Mouse (Mus musculus) G1E-ER4 (cell line): ENCODE results near the gene 1600015I10Rik. TPM values are rescaled to one million over a fixed set of nuclear protein-coding genes. Genes with fewer than 3 reads are reported as not detected.

Experiments
- GATA1 ChIP-seq: IDR thresholded peaks from one replicate; pipeline ENCODE4 v1.8.0; 2012; ENCODE audit warnings: low read length, inconsistent platforms
- polyA plus RNA-seq: library from polyadenylated mRNA; stranded (reverse); fragments of >175 nt; gene quantifications from 2 replicates; pipeline ENCODE4 v1.2.3, GENCODE M21; 2012

1600015I10Rik gene
- polyA plus RNA-seq = not detected in 2 replicates

DNA sequence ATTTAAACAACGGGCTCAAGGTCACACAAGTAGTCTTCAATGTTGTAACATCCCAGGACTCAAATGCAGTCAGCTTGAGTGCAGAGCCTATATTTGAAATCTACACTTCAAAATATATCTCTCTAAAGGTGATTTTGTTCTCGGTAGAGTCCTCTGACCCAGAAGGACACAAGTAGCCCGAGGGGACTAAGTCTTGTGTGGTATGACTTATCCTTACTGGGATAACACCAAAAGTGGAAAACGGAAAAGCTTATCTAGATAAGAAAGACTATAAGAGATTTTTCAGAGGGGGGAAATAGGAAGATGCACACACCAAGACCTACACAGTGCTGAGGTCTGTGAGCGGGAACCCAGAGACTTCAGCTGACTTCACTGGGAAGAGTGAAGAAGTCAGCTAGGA is at the start of gene 1600015I10Rik:
TSS of gene 1600015I10Rik (plus strand) at position 301 of the 400 bp plus-strand sequence.
- no peak for TF ChIP-seq GATA1

DNA sequence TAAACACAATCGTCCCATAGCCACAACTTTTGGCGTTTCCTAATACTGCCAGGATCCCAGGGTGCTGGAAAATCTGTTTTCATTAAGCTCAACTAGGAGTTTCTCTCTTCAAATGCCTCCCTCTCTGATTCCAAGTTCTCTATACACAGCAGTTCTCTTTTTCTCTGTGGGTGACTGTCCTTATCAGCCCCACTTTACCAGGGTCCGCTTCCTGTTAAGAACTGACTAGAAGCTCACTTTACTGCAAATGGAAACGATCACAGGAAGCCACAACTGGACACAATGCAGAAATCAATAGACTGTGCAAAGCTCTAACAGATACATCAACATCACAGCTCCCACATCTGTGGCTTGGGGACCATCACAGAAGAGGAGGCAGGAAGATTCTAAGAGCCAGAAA is 35.5 kb upstream of the 1600015I10Rik start:
- TF ChIP-seq GATA1 = no peak

DNA sequence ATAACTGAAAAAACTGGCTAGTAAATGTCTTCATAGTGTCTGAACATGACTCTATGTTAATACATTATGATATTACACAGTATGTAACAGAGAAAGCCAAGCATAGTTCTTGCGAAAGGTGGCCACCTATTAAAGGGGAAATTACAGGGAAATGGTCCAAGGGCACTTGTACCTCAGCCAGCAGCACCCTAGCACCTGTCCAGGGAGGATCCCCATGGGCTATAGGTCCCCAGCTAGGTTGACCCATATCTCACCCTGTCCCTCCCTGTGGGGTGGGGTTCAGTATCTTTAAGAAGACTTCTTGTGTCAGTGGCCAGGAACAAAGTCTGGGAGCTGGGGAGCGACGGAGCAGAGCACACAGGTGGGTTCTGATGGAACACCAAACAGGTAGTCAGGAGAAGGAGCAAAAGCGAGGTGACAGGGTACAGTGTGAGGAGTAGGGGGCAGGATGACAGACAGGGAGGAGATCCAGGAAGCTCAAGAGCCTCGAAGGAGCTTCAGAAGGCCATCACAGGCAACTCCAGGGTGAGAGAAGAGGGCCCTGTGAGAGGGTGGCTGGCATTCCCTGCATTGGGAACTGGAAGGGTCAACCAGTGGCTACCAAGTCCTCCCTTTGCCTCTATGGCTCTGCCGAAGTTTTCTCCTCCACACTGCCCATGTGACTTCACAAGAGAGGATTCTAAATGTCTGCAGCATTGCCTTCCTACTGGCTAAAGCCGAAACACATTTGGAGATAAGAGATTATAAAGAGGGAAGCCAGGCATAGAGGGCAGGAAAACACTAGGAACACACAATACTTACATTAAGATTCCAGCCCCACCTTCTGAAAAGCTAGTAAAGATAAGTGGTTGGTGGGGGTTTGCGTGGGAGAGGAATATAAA is 34.5 kb upstream of the 1600015I10Rik start:
- TF ChIP-seq GATA1 = no peak

DNA sequence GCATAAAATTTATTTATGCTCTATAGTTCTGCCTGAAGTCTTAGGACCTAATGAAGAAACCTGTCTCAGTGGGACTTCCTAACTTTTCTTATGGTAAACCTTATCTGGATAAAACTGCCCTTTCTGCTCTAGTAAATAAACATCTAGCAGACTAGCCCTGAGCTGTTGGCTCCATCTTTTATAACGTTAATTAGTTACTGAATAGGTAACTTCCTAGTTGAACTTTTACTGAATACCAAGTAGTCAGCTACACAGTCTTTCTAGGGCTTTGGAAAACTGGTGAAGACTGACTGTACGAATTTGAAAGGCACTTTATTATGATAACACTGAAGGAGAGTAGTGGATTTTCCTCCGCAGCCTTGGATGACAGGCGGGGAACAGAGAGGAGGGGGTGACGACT is 33.8 kb upstream of the 1600015I10Rik start:
- TF ChIP-seq GATA1 = no peak

DNA sequence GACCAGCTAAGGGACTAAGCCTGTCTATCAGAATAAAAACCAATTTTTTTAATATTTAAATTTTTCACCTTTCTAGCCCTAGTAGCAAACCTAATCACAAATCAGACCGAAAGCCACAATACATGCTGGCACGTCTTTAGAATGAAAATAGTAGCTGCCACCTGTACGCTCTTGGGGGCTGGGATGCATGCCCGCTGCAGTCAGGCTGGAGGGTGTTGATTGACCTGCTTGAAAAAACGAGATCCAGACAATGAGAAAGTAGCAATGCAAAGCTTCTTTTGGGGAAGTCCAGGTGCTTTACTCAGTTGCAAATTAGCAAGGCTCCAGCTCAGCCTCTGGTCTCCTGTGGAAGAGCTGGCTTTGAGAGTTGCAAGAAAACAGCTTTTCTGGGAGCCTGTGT is 32.7 kb upstream of the 1600015I10Rik start:
- TF ChIP-seq GATA1 = no peak

DNA sequence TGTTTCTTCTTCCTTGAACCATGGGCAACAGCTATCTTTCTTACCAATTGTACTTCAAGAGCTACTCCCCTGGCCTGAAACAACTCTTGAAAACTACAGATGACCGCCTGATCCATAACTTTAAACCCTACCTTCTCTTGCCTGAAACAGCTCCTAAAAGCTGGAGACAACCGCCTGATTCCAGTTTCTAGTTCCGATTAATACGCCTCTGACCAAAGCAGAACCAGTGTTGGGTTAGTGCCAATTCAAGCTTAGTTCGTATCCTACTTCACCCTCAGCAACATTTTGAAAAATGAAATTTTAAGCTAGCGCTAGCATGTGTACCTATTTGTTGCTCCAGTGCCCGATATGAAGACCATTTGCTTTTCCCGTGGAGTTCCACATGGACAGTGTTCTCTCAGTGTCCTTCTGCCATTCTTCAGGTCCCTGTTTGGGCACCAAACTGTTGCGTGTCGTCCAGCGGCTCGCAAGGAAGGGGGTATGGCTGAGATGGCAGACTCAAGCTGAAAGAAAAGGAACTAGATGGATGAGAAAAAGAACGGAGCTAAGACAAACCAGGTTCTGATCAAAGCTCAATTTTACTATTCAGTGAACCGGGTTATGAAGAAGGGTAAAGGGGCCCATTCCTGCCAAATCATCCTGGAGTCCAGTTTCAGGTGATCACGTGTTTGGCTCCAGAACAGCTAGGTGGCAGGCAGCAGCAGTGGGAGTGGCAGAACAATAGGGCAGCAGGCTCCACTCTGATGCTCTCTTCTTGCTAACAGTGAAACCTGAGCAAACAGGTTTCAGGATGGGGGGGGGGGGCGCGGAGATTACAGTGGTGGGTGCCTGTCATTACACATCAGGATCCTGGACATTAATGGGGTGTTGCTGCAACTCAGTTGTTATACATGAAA is 26.9 kb upstream of the 1600015I10Rik start:
- TF ChIP-seq GATA1 = no peak

DNA sequence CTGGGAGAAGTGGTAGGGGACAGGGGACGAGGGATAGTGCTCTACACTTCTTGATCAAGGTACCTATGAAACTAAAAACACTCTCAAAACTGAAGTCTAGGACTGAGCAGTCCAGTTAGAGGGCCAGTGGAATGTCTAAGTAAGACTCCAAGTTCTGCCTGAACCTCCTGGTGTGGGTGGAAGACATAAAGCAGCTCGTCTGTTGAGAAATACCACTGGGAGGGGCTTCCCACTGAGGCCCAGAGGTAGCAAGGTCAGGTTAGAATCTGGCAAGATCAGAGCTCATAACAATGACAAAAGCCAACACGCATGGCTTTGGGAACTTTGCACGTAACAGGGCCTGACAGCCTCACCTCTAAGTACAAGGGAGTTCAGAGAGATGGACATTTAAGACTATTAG is 26.3 kb upstream of the 1600015I10Rik start:
- no peak for TF ChIP-seq GATA1

DNA sequence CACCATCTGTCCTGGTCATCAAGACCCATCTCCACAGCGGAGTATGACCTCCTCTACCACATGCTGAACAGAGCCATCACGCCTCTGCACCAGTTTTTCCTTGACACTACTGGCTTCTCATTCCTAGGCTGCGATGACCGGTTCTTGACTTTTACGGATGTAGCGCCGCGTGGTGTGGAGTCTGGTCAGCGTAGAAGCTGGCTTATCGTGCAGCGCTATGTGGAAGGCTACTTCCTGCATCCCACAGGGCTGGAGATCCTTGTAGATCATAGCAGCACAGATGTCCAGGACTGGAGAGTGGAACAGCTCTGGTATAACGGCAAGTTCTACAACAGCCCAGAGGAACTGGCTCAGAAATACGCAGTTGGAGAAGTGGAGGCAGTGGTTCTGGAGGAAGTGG is 24.1 kb upstream of the 1600015I10Rik start:
- TF ChIP-seq GATA1 = no peak

DNA sequence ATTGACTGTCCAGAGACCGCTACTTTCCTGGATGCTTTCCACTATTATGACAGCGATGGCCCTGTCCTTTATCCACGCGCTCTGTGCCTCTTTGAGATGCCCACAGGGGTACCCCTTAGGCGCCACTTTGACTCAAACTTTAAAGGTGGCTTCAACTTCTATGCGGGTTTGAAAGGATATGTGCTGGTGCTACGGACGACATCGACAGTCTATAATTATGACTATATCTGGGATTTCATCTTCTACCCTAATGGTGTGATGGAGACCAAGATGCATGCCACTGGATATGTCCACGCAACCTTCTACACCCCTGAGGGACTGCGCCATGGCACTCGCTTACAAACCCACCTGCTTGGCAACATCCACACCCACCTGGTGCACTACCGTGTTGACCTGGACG is 23.3 kb upstream of the 1600015I10Rik start:
- TF ChIP-seq GATA1 = no peak

DNA sequence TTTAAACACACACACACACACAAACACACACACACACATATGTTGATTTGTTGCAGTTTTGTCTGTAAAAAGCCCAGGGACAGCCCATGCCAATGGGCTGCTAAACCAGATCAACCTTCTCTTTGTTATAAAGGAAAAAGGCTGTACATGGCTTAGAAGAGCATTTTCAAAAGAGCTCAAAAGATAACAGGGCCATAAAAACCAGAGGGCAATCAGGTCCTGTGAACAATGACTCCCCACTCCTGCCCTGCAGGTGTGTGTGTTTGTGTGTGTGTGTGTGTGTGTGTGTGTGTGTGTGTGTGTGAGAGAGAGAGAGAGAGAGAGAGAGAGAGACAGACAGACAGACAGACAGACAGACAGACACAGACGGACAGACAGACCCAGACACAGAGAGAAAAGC is 20.5 kb upstream of the 1600015I10Rik start:
- no peak for TF ChIP-seq GATA1

DNA sequence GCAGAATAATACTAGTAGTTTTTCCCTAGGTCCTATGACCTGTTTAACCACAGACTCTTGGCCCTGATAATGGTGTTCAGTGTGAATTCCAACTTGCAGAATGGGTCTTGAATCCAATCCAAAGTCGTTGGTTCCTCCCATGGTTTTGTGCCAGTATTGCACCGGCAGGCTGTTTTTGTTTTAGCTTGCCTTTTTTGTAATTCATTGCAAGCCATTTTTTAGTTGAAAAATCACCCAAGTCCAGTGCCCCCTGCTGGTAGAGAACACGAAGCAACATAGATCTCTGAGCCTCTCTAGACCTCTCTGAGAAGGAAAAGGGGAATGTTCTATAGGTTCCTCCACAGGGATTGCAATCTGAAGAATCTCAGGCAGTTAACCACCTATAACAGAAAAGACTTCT is 17.7 kb upstream of the 1600015I10Rik start:
- TF ChIP-seq GATA1 = no peak

DNA sequence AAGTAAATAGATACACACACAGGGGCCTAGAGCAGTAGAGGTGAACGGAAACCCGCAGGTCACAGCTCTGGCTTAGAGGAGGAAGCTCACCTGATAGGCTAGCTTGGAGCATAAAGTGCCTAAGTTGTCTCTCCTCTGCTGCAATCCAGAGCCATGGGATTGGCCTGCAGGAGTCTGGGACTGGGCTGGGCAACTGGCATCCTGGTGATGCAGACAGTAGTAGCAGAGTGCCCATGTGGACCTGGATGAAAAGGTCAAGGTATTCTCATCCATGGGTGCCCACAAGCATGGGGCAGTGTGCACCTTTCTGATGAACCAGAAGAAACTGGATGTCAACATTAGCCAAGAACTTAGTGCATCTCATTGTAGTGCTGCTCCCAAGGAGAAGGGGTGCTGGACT is 16.1 kb upstream of the 1600015I10Rik start:
- no peak for TF ChIP-seq GATA1

DNA sequence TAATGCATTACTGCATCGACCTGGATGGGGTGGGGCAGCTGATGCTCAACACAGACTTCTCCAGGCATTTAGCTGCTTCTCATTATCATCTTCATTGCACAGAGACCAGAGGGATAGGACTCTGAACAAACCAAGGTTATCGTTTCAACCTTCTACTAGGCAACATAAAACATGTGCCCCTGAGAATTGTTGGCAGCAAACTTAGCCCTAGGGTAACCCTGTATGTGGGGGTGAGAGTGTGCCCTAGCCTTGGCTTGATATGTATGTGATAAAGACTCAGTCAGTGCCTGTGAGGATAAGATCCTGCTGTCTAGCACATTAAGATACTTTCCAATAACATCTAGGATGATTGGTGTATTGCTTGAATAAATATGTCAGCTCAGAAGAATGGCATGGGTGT is 19.9 kb downstream of the 1600015I10Rik start:
- TF ChIP-seq GATA1 = no peak

DNA sequence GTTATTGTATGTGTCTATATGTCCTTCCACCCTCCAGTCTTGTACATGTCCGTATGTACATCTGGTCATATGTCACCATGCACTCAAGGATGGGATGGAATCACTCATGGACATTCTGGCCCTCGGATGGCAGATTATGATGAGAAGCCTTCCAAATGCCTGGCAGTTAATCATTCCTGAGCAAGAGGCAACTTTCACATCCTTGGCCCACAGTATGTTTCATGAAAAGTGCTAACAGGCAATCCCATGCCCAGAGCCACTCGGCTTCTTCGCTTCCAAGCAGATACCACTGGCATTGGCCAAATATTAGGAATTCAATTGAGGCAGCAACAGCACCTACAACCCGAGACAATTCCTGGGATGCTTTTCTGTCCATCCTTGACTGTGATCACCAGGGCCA is 21.0 kb downstream of the 1600015I10Rik start:
- no peak for TF ChIP-seq GATA1

DNA sequence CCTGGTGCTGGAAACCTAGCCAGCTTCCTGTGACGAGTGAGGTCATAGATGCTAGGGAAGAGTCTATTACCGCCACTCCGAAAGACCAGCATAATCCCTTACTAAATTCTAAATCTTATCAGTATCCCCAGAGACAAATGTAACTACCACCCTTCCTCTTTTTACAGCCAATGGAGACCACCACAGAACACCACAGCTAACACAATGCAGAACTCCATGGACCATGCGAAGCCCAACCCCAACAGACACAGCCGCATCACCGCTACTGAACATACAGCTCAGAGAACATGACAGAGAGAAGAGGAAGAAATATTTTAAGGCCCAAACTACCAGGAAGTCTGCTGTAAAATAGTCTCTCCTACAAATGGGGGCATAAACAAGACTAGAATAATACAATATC is 21.9 kb downstream of the 1600015I10Rik start:
- TF ChIP-seq GATA1 = no peak

DNA sequence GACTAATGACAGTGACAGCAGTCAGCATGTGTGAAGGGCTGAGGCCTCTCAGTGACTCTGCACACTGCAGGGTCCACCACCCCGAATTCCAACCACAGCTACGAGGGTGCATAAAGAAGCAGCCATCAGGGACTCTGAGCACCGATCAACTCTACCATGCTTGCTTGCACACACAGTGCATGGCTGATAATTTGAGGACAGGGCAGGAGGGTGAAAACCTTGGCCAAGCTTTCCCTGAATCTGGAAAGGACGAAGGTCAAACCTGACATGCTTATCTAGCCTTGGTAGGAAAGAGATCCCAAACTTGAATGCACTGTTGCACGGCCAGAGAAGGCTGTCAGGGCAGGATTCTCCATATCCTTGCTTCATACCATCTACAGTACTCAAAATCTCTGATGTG is 23.5 kb downstream of the 1600015I10Rik start:
- TF ChIP-seq GATA1 = no peak
